Mouse (Mus musculus) left cerebral cortex, adult 18-20 months (tissue): ENCODE data around the gene Ush1g. TPM values are rescaled to one million over a fixed set of nuclear protein-coding genes. Genes with fewer than 3 reads are reported as not detected.

Experiments used
- DNase-seq, 2 experiments: peaks; one replicate each; pipeline ENCODE4 v3.0.0; 2021 to 2022; ENCODE audit warnings: low spot score in 2 of 2, mixed read lengths in 1 of 2
- total RNA-seq, 2 experiments: library from RNA; stranded (reverse); gene quantifications; 2 replicates each; pipeline ENCODE4 v1.2.3; 2021

Ush1g gene
- total RNA-seq, 2 experiments from 2014 or later = 0.26 to 0.52 TPM

GRCm38 (mm10) chr11:115290919-115291318, 30.9 kb downstream of the Ush1g start:
- no peak for DNase-seq

GRCm38 (mm10) chr11:115290314-115290713, 31.5 kb downstream of the Ush1g start:
- no peak for DNase-seq

- no peak for DNase-seq
These were observed 32.0 kb downstream of the Ush1g start for GRCm38 (mm10) chr11:115289885-115290284.

- no peak for DNase-seq
These were observed 33.5 kb downstream of the Ush1g start for GRCm38 (mm10) chr11:115288305-115288704.

GRCm38 (mm10) chr11:115287386-115287785, 34.5 kb downstream of the Ush1g start:
- no peak for DNase-seq

GRCm38 (mm10) chr11:115286201-115286993, 35.4 kb downstream of the Ush1g start:
- DNase-seq = no peak

GRCm38 (mm10) chr11:115285282-115285681, 36.6 kb downstream of the Ush1g start:
- no peak for DNase-seq

GRCm38 (mm10) chr11:115283891-115284620, 37.8 kb downstream of the Ush1g start:
- no peak for DNase-seq

GRCm38 (mm10) chr11:115283486-115283765, 38.4 kb downstream of the Ush1g start:
- DNase-seq = no peak

GRCm38 (mm10) chr11:115282723-115283485, 38.9 kb downstream of the Ush1g start:
- no peak for DNase-seq

- no peak for DNase-seq
These were observed 39.5 kb downstream of the Ush1g start for GRCm38 (mm10) chr11:115282295-115282694.

GRCm38 (mm10) chr11:115279726-115280125, 42.1 kb downstream of the Ush1g start:
- no peak for DNase-seq

GRCm38 (mm10) chr11:115278176-115278575, 43.7 kb downstream of the Ush1g start:
- no peak for DNase-seq

- no peak for DNase-seq
These were observed 44.3 kb downstream of the Ush1g start for GRCm38 (mm10) chr11:115277604-115277975.

- peak; percentile 94 to 97 for DNase-seq
These were observed 44.8 kb downstream of the Ush1g start, which contains the start of gene Fdxr for GRCm38 (mm10) chr11:115276780-115277603. Gene Fdxr (minus strand): TSS chr11:115277050.

- no peak for DNase-seq
These were observed 45.9 kb downstream of the Ush1g start for GRCm38 (mm10) chr11:115275954-115276353.

- DNase-seq = no peak
These were observed 46.3 kb downstream of the Ush1g start for GRCm38 (mm10) chr11:115275509-115275908.

GRCm38 (mm10) chr11:115274771-115275170, 47.1 kb downstream of the Ush1g start:
- no peak for DNase-seq

- no peak for DNase-seq
These were observed 47.7 kb downstream of the Ush1g start for GRCm38 (mm10) chr11:115274178-115274577.

- DNase-seq = no peak
These were observed 48.1 kb downstream of the Ush1g start for GRCm38 (mm10) chr11:115273735-115274134.

- DNase-seq = no peak
These were observed 48.8 kb downstream of the Ush1g start for GRCm38 (mm10) chr11:115272894-115273498.
